Mouse (Mus musculus): ENCODE measurements around the gene Tmem183a.

Gene Tmem183a

GRCm38 (mm10) chr1:134344005-134344950 is 17.5 kb downstream of the Tmem183a start:
- peak; percentile 65 to 69 for DNase-seq (ENCODE audit: low spot score in 2 of 2)

- DNase-seq (ENCODE audit: low spot score in 2 of 2) = no peak
These were observed 18.2 kb downstream of the Tmem183a start for GRCm38 (mm10) chr1:134343567-134343966.

- DNase-seq (ENCODE audit: low spot score in 2 of 2) = no peak
These were observed 18.9 kb downstream of the Tmem183a start for GRCm38 (mm10) chr1:134342781-134343310.

- no peak for DNase-seq (ENCODE audit: low spot score in 2 of 2)
These were observed 19.5 kb downstream of the Tmem183a start for GRCm38 (mm10) chr1:134342278-134342664.

DNA sequence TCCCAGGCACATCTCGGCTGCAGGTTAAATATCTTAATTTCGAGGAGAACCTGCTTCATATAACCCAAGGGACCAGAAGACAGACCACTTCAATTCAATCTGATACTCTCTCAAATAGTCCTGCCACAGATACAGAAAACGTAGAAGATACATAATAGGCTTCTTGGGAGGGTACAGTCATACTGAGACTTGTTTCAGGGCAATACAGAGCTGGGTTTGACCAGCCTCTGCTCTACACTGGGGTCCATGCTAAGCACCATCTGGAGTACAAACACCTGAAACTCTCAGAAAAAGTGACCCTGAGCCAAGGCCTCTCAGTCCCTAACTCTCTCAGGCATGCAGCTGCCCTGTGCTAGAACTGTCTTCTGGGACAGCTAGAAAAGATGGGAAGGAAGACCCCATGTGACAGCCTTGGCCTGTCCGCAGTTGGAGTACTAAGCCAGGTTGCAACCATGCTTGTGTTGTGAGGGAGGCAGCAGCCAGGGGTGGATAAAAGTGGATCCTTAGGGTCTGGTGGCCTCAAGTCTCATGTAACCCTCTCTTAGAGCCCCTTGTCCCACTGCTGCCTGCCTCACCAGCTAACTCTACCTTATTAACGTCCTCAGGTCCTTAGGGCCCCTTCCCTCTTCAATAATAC is 20.0 kb downstream of the Tmem183a start:
- DNase-seq (ENCODE audit: low spot score in 2 of 2) = no peak

GRCm38 (mm10) chr1:134339757-134340619 is 21.8 kb downstream of the Tmem183a start:
- DNase-seq (ENCODE audit: low spot score in 2 of 2) = no peak

- no peak for DNase-seq (ENCODE audit: low spot score in 2 of 2)
These were observed 22.6 kb downstream of the Tmem183a start for GRCm38 (mm10) chr1:134339162-134339561.

DNA sequence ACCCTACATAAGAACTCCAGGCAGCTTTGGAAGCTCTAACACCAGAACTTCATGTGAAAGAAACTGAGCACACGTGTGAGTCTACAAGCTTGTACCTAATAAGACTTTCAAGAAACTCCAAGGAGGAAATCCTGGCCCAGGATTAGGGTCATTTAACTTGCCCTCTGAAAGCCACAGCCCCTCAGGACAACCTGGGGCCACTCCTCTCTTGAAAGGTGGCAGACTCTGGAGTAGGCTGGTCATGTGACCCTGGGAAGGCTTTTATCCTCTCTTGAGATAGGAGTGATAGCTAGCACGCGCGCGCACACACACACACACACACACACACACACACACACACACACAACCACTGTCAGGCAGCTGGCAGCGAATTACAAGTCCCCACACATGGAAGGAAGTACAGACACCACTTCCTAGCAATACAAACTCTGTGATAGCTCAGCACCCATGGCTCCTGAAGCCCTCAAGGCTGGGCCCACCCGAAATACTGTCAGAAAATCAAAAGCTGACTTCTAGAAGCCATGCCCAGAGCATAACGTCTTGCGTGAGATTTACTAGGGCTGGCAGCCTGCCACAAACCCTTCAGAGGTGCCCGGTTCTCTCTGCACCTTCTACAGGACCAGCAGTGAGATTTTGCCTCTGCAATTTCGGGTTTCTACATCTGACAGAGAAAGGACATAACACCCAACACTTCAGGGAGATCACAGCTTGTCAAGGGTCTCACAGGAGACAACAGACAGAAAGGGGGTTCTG is 24.6 kb downstream of the Tmem183a start:
- DNase-seq (ENCODE audit: low spot score in 2 of 2) = no peak

DNA sequence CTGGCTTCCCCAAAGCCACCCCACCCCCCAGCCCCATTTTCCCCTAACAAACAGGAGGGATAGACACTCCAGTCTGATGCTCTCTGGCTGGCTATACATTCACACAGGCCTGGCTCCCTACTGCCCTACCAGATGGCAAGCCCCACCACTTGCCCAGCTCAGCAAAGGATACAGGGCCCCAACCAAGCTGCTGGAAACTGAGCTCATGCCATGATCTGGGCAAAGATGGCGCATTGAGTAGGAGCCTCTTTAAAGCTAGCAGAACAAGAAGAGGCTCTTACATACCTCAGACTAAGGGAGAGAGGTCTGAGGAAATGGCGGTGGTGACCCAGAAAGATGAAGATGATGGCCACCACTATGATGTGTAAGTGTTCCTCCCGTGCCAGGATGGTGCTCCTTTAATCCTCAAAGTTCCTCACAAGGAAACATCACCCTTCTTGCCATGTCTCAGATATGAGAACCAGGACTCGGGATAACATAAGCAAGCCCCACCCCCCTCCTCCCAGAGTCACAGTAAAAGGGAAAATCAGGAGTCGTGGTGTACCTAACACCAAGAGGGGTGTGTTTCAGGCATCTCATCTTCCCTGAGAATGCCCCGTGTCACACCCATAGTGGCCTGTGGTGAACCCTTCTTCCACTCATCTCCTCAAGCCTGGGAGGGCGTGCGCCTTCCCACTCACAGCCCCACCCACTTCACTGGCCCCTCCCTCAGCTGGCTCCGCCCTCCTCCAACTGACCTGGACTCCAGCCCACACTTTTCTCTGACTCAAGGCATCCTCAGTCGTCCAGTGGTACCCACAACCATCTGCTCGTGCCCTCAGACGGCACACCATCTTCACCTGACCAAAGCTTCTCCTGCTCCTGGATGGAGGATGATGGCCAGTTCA is 25.6 kb downstream of the Tmem183a start:
- no peak for DNase-seq (ENCODE audit: low spot score in 2 of 2)

GRCm38 (mm10) chr1:134335211-134335923 is 26.4 kb downstream of the Tmem183a start:
- no peak for DNase-seq (ENCODE audit: low spot score in 2 of 2)

GRCm38 (mm10) chr1:134334111-134334827 is 27.5 kb downstream of the Tmem183a start:
- no peak for DNase-seq (ENCODE audit: low spot score in 2 of 2)

DNA sequence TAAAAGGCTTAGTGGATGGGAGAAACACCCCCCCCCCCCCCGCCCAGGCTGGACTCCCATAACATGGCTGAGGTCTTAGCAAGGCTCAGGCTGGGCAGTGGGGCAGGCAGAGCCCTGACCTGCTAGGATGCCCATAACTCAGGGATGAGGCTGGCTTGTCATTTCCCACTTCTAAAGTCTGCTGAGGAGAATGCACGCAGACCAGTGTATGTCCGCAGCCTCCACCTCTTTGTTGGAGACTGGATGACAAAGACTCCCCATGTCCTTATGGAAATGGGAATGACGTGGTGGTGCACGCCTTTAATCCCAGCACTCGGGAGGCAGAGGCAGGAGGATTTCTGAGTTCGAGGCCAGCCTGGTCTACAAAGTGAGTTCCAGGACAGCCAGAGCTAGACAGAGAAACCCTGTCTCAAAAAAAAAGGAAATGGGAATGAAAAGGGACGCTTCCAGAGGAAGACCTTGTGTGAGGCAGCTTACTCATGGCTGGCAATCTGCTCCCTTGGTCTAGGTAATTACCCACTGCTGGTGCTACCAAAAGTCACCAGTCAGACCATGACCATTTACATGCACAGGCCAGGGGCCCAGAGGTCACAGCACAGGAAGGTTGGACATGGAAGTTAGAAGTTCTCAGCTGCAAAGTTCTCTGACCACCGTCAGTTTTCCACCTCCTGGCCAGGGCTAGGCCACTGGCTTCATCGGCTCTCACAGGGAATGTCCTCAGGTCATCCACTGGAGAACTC is 28.2 kb downstream of the Tmem183a start:
- no peak for DNase-seq (ENCODE audit: low spot score in 2 of 2)

GRCm38 (mm10) chr1:134332770-134333271 is 29.0 kb downstream of the Tmem183a start, which contains the start of gene Ppfia4:
Ppfia4 (minus strand) TSS chr1:134332928.
- no peak for DNase-seq (ENCODE audit: low spot score in 2 of 2)

DNA sequence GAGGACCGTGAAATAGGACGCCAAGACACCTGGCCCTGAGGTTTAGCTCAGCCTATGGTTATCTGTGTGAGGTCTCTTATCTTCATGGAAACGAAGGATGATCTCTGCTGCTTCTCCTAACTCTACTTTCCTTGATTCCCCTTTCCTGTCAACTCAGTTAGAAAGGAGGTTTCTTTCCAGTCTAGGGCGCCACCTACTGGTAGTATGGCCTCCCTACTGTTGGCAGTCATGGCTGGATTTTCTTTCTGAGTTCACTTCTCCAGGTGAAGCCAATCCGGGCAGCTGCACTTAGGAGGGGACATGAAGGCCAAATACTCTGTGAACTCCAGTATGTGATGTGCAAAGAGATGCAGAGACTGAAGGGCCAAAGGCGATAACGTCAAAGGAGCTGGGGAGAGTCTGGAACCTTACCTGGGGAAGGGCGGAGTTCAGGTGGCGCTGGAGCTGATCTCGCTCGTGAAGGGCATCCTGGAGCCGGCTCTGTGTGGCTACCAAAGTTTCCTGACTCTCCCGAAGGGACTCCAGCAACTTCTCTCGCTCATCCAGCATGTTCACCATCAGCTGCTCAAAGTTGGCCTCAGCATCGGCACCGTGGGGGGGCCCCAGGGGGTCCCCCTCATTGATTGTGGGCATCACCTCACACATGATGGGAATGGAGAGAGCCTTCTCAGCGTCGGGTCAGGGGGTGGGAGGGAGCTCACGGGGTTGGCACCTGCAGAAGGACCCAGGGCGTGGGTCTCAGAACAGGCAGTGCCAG is 29.7 kb downstream of the Tmem183a start:
- DNase-seq (ENCODE audit: low spot score in 2 of 2) = peak; percentile 45 to 58

DNA sequence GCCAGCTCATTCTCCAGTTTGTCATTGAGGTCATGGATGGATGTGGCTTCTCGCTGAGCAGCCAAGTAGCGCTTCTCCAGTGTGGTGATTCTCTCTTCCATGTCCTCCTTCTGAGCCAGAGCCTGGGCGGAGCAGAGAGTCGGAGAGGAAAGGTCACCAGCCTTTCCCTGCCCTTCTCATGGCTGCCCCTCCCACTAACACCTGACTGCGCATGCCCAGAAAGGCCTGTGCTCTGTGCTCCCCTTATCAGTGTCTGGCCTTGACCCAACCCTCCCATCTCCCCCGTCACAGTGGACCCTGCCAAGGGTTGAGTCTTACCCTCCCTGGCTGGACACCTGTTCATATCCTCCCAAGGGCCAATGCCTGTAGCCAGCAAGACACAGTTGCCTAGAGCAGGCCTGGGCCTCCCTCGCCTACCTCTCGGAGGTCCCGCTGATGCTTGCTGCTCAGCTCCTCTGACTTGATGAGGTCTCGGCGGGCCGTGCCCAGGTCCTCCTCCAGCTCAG is 34.9 kb downstream of the Tmem183a start:
- DNase-seq (ENCODE audit: low spot score in 2 of 2) = no peak

- no peak for DNase-seq (ENCODE audit: low spot score in 2 of 2)
These were observed 39.2 kb downstream of the Tmem183a start for GRCm38 (mm10) chr1:134322591-134322990.

All from urinary bladder, adult 18-20 months (tissue).